Mouse (Mus musculus) bone marrow, adult 2 months (tissue): ENCODE measurements around the gene Acbd7.

Experiments used
- CTCF ChIP-seq: fragments of 200-500 bp; IDR thresholded peaks from 2 replicates; pipeline ENCODE4 v1.5.1; 2011; ENCODE audit warnings: low read length, control low read depth; ENCODE audit not compliant: control insufficient read depth, insufficient read depth
- POLR2A ChIP-seq: fragments of 200-500 bp; IDR thresholded peaks from 2 replicates; pipeline ENCODE4 v1.6.1; 2011; ENCODE audit warnings: low read depth, mild to moderate bottlenecking, control low read depth, low read length, borderline replicate concordance; ENCODE audit not compliant: control insufficient read depth

GRCm38 (mm10) chr2:3331071-3331703, 4.8 kb upstream of the Acbd7 start:
- TF ChIP-seq POLR2A (no peak), CTCF (no peak)
